Mouse (Mus musculus) neural tube, embryonic 15.5 days (tissue): ENCODE measurements around the gene Bpifb9b. TPM values are rescaled to one million over a fixed set of nuclear protein-coding genes. Genes with fewer than 3 reads are reported as not detected.
A peak's percentile ranks its signal among the peaks of the same experiment; 100 is the strongest.
"Not testable (repeated sequence)": the region's sequence is repeated elsewhere in the genome, so short reads cannot be mapped to it uniquely, and the experiment has no call there.

ENCODE experiments used
- ATAC-seq: fragments of 200-750 bp; cut with Nextera tagmentation; 2 replicates; pipeline ENCODE4 v1.8.0; 2017; ENCODE audit warnings: mild to moderate bottlenecking, moderate TSS enrichment, moderate library complexity; ENCODE audit not compliant: low FRiP score
- H3K27ac ChIP-seq: fragments of 300-500 bp; sonication (generic); replicated peaks from 2 replicates; pipeline ENCODE4 v1.5.1; 2015; ENCODE audit warnings: mild to moderate bottlenecking, inconsistent platforms
- H3K27me3 ChIP-seq: fragments of 300-500 bp; sonication (generic); replicated peaks from 2 replicates; pipeline ENCODE4 v1.6.1; 2015; ENCODE audit warnings: inconsistent platforms
- H3K36me3 ChIP-seq: fragments of 300-500 bp; sonication (generic); 2 replicates; pipeline ENCODE4 v1.6.1; 2015; ENCODE audit warnings: inconsistent platforms
- H3K4me1 ChIP-seq: fragments of 300-500 bp; sonication (generic); 2 replicates; pipeline ENCODE4 v1.6.1; 2015; ENCODE audit warnings: inconsistent platforms
- H3K4me2 ChIP-seq: fragments of 300-500 bp; sonication (generic); 2 replicates; pipeline ENCODE4 v1.6.1; 2015; ENCODE audit warnings: inconsistent platforms, mild to moderate bottlenecking, moderate library complexity
- H3K4me3 ChIP-seq: fragments of 300-500 bp; sonication (generic); replicated peaks from 2 replicates; pipeline ENCODE4 v1.5.1; 2015; ENCODE audit warnings: mild to moderate bottlenecking, inconsistent platforms
- H3K9ac ChIP-seq: fragments of 300-500 bp; sonication (generic); replicated peaks from 2 replicates; pipeline ENCODE4 v1.6.1; 2015; ENCODE audit warnings: mild to moderate bottlenecking, inconsistent platforms
- H3K9me3 ChIP-seq: fragments of 300-500 bp; sonication (generic); replicated peaks from 2 replicates; pipeline ENCODE4 v1.6.1; 2016; ENCODE audit warnings: inconsistent platforms
- WGBS: fragments of 180-500 bp; shearing (Covaris S2); methylation state at CpG from one replicate; pipeline ENCODE4 v1.1.7; 2015; ENCODE audit warnings: mixed read lengths; 5-methylcytosine and 5-hydroxymethylcytosine counted together
- polyA plus RNA-seq: library from polyadenylated mRNA; unstranded; fragments of >200 nt; fragmentation: Nextera tagmentation; extraction: Ambion mirVana; gene quantifications from 2 replicates; pipeline ENCODE4 v1.2.1, GENCODE M21; 2015

Bpifb9b gene
- polyA plus RNA-seq, 1 experiment from 2014 or later, result not detected

GRCm38 (mm10) chr2:154339356-154339755 is 32.3 kb downstream of the Bpifb9b start:
- no peak overlapping the region for H3K4me3 ChIP-seq
- ATAC-seq, result no peak
- H3K27me3 ChIP-seq, result no peaks in the 10 kb centered on the region
- H3K4me1 ChIP-seq, result no peaks in the 10 kb centered on the region
- H3K27ac ChIP-seq, result no peak overlapping the region
- 73% methylated on average over 2 of the region's 2 CpGs for WGBS
- peaks cover 33% of the 10 kb centered on the region for H3K36me3 ChIP-seq
- no peaks in the 10 kb centered on the region for H3K9me3 ChIP-seq
- H3K9ac ChIP-seq, result no peak overlapping the region
- no peak overlapping the region for H3K4me2 ChIP-seq

DNA sequence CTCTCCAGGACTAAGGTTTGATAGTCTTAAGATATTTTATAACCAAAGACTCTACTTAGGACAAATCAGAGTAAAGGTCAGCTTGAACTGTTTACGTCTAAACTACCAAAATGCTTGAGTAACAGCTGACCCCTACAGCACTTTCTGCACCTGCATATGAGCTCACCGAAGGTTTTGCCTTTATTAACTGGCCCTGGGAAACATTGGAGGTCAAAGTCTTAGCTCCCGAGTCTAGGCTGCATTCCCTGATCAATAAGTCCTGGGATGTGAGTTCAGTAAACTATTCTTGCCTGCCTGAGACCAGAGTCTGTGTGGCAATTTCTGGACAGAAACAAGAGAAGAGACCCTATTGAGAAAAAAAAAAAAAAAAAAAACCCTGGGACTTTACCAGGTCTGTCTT is 41.1 kb downstream of the Bpifb9b start:
- peaks cover 45% of the 10 kb centered on the region for H3K36me3 ChIP-seq
- no peak overlapping the region for H3K27ac ChIP-seq
- H3K4me3 ChIP-seq, result no peak overlapping the region
- no peak for ATAC-seq
- no peaks in the 10 kb centered on the region for H3K4me1 ChIP-seq
- H3K9me3 ChIP-seq, result no peaks in the 10 kb centered on the region
- H3K27me3 ChIP-seq, result no peaks in the 10 kb centered on the region
- no peak overlapping the region for H3K9ac ChIP-seq
- H3K4me2 ChIP-seq, result no peak overlapping the region
- WGBS, result 94% methylated on average over 3 of the region's 3 CpGs

DNA sequence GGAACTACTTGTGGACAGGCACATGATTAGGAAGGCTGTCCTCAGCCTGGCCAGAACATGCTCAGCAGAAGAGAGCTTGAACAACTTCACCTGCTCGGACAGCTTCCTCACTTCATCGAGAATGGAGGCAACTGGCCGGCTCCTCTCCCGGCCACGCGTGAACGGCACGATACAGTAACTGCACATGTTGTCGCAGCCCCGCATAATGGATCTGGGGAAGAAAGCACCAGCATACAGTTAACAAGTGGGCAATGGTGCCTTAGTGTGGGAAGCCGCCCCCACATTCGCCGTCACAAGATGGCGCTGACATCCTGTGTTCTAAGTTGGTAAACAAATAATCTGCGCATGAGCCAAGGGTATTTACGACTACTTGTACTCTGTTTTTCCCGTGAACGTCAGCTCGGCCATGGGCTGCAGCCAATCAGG is 47.0 kb downstream of the Bpifb9b start:
- H3K27ac ChIP-seq, result not testable (repeated sequence)
- WGBS, result 79% methylated on average over 16 of the region's 19 CpGs

GRCm38 (mm10) chr2:154367510-154367909 is 60.5 kb downstream of the Bpifb9b start:
- H3K9me3 ChIP-seq, result no peaks in the 10 kb centered on the region
- ATAC-seq, result no peak
- no peak overlapping the region for H3K27ac ChIP-seq
- WGBS, result 98% methylated on average over 1 of the region's 1 CpGs
- H3K4me3 ChIP-seq, result no peak overlapping the region
- H3K27me3 ChIP-seq, result no peaks in the 10 kb centered on the region
- no peak overlapping the region for H3K9ac ChIP-seq
- H3K36me3 ChIP-seq, result peaks cover 53% of the 10 kb centered on the region
- no peak overlapping the region for H3K4me2 ChIP-seq
- peaks cover 4% of the 10 kb centered on the region; the same call in 1 of the 2 replicates for H3K4me1 ChIP-seq

More for the DNA sequence above, 47.0 kb downstream of the Bpifb9b start:
- peak overlapping the region; percentile 30 for H3K4me3 ChIP-seq
- H3K4me1 ChIP-seq, H3K9me3 ChIP-seq, H3K27me3 ChIP-seq, H3K9ac ChIP-seq: not testable (repeated sequence)
- ATAC-seq, result 0 out of 2 replicates have a peak, but pooled peaks have one; percentile 17
- peaks cover 22% of the 10 kb centered on the region for H3K36me3 ChIP-seq
- H3K4me2 ChIP-seq, result peak overlapping the region; percentile 40

Other genes starting within 250 kb of the Bpifb9b start
- gene Bpifa3, start 176.9 kb upstream of the Bpifb9b start, polyA plus RNA-seq, result not detected in 2 replicates
- gene Bpifa1, start 164.3 kb upstream of the Bpifb9b start, polyA plus RNA-seq, result 51.3 TPM in 1 of 2 replicates, not detected in the other
- not detected in 2 replicates for gene Bpifa5, start 144.6 kb upstream of the Bpifb9b start, polyA plus RNA-seq
- gene Bpifb1, start 116.4 kb upstream of the Bpifb9b start, polyA plus RNA-seq, result 0.24 TPM in 1 of 2 replicates, not detected in the other
- 0.27 and 0.32 TPM in 2 replicates for gene Bpifb5, start 83.5 kb upstream of the Bpifb9b start, polyA plus RNA-seq
- not detected in 2 replicates for gene Bpifb9a, start 49.4 kb upstream of the Bpifb9b start, polyA plus RNA-seq
- 13.7 and 13.8 TPM in 2 replicates for gene Cdk5rap1, start 65.8 kb downstream of the Bpifb9b start, polyA plus RNA-seq
- 12.1 and 12.7 TPM in 2 replicates for gene Snta1, start 100.9 kb downstream of the Bpifb9b start, polyA plus RNA-seq
- gene Cbfa2t2, start 129.3 kb downstream of the Bpifb9b start, polyA plus RNA-seq, result 35.3 and 36.1 TPM in 2 replicates
- gene 1700003F12Rik, start 239.9 kb downstream of the Bpifb9b start, polyA plus RNA-seq, result 1.3 and 1.9 TPM in 2 replicates
- 0.31 and 0.63 TPM in 2 replicates for gene Actl10, start 244.5 kb downstream of the Bpifb9b start, polyA plus RNA-seq